Mouse (Mus musculus) right cerebral cortex, postnatal 25 days (tissue): ENCODE measurements around the gene Gm1043.

Source experiments
- DNase-seq: peaks from one replicate; pipeline ENCODE4 v3.0.0; 2022

Gene Gm1043

DNA sequence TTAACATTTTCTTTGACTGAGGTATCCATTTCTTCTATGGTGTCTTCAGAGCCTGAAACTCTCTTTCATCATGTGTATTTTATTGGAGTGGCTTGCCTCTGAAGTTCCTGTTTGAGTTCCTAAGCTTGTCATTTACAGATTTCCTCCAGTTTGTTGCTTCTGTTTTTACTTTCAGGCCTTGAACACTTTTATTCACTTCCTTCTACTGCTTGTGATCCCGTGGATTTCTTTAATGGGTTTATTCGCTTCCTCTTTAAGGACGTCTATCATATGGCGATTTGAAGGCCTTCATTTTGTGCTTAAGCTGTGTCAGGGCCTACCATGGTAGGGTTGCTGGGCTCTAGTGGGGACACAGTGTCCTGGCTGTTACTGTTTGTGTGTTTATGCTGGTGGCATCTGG is 11.5 kb upstream of the Gm1043 start:
- no peak for DNase-seq

DNA sequence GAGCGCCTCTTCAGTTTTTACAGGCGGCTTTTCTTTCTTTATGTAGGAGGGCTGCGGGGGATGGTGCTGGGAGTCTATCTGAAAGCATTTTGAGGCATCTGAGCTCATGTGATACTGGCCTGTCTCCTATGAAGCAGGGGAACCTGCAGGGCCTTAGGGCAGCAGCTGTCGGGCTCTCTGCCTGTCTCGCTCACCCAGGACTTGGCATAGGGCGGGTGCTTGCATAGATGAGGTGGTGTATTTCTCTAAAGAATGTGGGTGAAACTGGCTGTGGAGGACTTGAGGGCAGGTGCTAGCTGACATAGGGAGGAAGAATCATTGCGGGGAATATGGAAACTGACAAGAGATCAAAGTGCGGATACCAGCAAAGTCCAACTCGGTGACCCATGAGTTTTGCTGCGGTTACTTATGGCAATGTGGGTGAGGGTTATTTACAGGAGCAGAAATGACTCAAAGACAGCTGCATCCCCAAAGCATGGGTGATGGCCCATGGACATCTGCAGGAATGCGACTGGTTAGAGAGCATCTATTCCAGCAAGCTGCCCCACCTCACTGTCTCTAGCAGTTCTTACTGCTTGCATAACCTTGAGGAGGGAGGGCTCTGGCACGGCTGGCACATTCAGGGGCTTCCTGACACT is 8.4 kb upstream of the Gm1043 start:
- DNase-seq: no peak

DNA sequence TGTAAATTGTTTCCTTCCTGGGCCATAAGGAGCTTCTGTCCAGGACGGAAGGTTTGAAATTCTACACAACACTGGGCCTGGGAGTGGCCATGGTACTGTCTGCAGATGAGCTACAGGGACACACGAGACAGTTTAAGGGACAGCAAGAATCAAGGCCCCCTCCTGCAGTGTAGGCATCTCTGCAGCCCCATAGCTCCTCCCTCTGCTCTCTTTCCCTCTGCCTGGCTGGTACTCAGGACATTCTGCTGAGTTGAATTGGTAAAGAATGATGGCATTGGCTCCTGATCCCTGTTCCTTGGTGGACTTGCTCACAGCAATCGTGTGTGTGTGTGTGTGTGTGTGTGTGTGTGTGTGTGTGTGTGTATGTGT is 7.9 kb upstream of the Gm1043 start:
- no peak for DNase-seq

DNA sequence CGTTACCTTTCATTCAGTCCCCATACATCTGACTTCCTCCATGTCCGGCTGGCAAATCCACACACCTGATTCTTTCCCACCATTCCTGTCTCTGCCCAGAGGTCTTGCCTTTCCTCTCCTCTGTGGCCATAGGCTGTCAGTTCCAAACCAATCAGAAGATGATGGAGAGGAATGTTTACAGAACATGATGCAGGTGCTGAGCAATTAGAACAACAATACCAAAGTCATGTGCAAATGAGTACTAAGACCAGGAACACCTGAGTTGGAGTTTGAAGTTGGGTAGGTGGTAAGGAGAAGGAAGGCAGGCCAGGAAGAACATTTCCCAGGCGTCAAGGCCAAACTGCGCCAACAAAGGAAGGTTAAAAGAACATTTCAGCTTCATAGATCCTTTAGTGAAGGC is 5.7 kb upstream of the Gm1043 start:
- DNase-seq: no peak

DNA sequence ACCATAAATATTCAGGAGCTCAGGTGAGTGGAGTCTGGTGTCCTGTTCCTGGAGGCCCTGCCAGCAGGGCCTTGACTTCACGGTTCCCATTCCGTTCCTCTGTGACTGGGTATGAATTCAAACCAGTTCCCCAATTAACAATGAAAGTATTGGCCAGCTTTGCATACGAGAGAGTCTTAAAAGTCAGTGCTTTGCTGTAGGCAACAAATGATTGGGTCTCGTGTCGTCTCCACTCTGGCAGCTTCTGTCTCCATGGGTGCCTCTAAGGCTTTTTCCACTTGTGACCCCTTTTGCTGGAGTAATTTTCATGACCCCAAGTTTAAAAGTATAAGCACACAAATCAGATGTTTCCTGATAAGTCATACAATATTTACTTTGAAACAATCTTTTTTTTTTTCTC is 4.6 kb upstream of the Gm1043 start:
- DNase-seq: no peak

DNA sequence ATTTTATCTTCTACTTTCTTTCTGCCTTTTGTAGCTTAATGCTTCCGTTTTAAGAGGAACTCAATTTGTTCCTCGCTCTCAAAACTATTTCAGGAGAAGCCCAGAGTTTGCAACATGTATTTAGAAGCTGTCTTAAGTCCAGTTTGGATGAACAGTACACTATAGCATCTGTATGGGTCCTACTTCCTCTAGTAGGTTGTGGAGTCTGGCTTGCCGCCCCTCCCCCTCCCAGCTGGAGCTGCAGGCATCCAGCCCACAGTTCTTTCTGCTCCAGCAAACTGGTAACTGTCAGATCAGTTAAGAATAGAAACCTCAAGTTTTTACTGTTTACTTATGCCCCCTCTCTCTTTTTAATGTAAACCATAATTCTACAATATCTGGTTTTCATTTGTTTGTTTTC is 2.8 kb upstream of the Gm1043 start:
- no peak for DNase-seq

DNA sequence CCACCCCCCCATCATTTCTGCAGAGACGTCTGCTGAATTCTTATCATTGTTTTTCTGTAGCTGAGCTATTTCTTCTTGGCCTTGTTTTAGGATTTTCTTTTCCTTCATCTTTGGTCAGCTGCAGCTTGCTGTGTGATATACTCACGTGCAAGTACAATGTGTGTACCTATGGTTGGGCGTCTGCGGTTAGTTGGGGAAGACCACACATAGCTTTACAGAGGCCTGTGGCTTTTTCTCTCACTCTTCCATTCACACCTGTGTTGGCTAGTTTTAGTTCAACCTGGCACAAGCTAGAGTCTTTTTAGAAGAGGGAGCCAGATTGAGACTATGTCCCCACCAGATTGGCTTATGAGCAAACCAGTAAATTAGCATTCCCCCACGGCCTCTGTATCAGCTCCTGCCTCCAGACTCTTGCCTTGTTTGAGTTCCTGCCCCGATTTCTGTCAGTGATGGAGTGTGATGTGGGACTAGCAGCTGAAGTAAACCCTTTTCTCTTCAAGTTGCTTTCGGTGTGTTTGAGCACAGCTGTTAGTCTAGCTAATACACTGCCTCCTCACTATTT is 1.9 kb upstream of the Gm1043 start:
- no peak for DNase-seq

DNA sequence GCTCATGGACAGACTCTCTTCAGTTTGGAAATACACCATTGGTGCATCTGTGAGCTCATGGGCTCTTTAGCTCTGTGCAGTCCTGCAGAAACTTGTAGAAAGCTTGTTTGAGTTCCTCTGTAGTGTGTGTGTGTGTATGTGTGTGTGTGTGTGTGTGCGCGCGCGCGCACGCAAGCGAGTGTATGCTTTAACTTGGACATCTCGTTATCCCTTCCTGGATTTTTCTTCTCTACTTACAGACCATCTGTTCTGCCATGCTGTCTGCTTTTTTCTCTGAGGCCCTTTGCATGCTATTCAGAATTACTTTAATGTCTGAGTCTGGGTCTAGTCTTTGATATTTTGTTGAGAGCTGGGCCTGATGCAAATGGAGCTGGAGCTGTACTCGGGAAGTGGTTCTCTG is 1.3 kb upstream of the Gm1043 start:
- no peak for DNase-seq

DNA sequence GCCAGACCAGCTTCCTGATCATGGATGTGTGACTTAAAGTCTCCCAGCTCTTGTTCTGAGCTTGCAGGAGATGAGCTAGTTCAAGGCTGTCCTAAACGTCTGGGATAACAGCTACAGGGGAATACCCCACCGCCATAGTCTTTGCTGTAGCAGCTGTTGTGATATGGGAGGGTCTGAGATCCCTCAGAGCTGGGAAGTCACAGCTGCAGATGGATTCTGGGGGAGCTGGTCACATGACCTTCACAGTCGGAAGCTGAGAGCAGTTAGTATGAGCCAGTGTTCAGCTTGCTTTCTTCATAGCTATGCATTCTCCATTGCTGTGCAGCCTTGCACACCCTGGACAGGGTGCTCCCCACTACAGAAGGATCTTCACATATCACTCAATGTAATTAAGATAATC is 748 bp downstream of the Gm1043 start:
- DNase-seq: no peak

DNA sequence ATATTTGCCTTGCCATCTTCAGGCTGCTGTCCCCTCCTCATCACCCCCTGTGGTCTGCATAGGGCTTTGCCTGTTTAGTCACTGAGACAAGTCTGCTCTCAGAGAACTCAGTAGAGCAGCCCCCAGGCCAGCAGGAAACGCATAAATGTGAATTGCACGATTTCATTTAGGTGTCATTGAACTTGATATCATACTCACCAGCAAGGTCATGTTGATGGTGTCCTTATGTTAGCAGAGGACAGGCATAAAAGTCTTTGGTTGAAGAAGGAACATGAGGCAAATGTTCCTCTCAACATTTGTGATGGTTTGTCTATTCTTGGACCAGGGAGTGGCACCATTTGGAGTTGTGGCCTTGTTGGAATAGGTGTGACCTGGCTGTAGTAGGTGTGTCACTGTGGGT is 2.6 kb downstream of the Gm1043 start:
- no peak for DNase-seq

DNA sequence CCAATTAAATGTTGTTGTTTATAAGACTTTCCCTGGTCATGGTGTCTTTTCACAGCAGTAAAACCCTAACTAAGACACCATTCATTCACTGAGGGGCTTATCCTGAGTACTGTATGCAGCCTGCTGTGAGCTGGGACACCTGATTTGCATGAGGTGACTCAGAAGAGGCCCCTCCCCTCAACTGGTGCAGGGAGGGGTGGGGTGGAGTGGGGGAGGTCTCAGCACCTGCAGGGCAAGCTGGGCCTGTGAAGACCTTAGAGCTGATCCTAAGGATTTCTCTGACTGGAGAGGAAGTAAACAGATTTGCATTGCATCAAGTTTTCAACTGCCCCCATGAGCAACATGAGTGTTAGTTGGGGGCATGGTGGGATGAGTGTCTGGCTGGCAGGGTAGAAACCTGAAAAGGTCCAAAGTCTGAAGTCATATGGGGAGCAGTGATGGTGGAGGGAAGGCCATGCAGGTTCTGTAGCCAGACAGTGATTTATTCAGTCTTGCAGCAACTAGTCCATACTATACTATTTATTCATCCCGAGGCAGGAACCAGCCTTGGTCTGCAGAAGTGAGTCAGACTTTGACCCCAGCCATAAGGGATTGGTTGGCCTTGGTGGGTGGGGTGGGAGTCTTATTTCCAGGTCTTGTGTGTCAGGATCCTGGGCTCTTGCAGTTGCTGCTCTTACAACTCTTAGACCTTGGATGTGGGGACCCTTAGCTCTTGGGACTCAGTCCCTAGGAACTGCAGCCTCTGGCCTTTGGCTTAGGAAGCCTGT is 3.4 kb downstream of the Gm1043 start:
- DNase-seq: no peak

DNA sequence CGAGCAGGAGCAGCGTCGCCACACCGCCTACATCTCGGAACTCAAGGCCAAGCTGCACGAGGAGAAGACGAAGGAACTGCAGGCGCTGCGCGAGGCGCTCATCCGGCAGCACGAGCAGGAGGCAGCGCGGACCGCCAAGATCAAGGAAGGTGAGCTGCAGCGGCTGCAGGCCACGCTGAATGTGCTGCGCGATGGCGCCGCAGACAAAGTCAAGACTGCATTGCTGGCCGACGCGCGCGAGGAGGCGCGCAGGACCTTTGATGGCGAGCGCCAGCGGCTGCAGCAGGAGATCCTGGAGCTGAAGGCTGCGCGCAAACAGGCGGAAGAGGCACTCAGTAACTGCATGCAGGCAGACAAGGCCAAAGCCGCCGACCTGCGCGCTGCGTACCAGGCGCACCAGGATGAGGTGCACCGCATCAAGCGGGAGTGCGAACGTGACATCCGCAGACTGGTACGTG is 6.0 kb downstream of the Gm1043 start:
- no peak for DNase-seq

DNA sequence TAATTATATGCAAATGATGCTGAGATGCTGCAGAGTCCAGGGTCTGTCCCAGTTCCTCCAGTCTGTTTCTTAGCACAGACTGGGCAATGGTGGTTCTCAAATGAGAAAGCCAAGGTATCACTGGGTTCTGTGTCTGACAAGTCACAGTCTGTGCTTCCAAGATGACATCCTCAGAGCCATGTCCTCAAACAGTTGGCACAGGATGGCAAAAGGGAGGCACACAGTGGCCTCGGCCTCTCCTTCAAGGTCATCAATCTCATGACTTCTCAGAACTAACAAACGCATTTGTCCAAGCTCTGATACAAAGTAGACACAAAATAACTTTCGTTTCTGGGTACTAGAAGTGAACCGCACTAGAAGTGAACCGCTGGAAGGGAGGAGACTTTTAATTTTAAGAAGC is 9.8 kb downstream of the Gm1043 start:
- no peak for DNase-seq

DNA sequence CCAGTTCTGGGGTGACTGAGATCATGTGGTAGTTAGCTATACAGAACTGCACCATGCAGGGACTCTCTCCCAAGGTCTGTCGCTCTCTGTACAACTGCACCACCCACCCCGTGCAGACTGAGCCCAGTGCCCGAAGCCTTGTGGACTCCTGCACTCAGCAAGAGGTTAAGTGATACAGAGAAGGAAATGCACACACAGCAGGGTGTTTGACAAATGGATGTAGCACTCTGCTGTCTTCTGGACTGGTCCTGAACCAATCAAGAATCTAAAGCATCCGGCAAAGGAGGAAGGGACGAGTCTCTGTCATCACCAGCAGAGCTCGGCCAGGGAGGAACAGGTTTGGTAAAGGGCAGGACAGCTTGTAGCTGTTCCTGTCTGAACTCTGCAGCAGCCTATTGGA is 12.4 kb downstream of the Gm1043 start:
- no peak for DNase-seq

DNA sequence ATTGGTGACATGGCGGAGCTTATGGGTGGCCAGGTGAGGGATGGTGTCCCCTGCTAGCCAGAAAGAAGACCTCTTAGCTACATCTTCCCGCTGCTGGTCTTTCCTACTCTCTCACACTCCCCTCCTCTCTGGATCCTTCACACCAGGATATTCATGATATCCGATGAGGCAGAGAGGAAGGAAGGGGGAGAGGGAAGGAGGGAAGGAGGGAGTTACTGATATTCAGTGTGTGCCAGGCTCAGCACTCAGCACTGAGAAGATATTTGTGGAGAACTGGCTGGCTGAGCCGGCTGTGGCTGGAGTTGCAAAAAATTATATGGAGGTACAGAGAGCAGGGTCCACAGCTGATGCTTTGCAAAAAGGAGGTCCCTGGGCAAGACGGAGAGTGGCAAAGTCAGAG is 15.6 kb downstream of the Gm1043 start:
- no peak for DNase-seq

DNA sequence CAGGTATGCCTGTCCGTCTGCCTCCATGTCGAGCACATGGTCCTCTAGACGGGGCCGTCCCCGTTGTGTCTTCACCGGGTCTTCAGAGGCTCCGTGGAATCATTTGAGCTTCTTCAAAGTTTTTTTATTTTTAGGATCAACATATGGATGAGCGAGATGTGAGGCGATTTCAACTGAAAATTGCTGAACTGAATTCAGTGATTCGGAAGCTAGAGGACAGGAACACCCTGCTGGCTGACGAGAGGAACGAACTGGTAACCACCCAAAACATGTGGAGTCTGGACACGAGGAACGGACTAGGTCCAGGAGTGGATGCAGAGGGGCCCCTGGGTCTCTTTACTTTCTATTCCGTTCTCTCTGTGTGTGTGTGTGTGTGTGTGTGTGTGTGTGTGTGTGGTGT is 16.5 kb downstream of the Gm1043 start:
- no peak for DNase-seq

DNA sequence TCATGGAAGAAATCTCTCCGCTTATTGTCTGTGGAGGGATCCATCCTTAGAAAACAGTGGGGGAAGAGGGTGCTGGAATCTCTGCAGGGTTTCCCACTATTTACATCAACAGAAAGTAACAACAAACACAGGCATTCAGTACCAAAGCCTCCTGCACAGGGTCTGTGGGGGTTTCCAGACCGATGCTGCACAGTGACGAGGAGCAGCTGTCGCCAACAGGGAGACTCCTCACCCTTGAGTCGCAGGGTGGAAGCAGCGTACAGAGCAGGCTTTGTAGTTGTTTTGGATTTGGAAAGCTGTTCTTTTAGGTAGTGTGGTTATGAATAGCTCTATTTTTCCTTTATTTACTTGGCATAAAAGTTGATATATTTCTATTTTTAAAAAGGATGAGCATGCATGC is 16.9 kb downstream of the Gm1043 start:
- DNase-seq: no peak

DNA sequence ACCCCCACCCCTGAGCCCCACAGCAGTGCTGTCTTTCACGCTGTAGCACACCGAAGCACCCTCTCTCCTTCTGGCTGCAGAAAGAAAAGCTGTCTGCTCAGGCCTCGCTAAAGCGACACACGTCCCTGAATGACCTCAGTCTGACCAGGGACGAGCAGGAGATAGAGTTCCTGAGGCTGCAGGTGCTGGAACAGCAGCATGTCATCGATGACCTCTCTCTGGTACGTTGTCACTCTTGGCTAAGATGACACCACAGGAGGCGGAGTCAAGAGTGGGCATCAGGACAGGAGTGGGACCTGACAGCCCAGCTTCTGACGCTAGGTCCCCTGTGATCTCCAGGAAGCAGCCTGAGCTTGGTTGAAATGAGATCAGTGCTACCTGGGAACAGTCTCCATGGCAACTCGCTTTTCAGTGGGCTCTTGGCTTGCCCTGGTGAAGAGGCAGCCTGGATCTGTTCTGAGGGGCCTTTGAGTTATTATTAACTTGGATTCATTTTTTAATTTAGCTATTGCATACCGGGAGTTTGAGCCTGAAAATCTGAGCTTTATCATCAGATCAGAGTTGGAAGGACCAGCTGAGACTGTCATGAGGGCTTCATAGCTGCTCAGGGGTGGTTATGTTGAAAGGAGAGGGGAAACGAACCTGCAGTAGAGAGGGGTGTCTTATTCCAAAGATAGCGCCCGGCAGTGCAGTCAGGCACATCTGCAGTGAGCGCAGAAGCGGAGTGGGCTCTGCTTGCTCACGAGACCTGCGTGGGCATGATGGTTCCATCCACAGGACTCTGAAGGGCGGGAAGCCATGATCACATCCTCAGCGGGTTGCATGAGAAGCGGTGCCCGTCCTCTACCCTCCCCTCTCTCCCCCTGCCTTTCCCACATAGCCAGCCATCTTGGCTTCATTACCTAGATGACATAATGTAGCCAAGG is 20.6 kb downstream of the Gm1043 start:
- DNase-seq: no peak

DNA sequence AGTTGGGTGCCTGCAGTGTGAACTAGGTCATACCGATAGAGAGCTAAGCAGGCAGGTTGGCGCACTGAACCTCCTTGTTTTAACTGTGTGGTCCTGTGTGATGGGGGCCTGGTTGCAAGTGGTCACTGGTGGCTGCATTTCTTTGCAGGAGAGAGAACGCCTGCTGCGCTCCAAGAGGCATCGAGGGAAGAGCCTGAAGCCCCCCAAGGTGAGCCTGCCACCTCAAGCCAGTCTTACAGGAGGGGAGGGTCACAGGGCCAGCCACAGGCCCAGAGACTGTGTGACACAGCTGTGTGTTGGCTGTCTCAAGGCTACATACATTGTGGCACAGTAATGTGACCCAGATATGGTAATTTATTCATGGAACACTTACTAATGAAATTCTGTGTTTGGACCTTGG is 21.9 kb downstream of the Gm1043 start:
- no peak for DNase-seq

DNA sequence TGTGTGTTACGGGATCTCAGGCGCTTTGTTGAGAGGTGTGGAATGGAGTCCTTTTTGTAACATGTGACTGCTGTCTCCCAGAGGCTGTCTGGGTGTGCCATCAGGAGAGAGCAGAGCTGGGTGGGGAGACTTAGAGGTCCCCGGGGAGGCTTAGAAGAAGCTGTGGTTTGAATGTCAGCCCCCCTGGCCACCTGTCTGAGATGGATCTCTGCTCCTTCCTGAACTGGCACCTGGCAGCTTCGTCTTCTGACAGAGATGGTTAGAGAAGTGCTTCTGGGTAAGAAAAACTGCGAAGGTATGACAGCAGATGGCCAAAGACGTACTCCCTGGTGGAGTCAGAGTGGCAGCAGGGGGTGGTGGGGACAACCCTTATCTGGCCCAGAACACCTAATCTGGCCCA is 22.4 kb downstream of the Gm1043 start:
- DNase-seq: no peak

DNA sequence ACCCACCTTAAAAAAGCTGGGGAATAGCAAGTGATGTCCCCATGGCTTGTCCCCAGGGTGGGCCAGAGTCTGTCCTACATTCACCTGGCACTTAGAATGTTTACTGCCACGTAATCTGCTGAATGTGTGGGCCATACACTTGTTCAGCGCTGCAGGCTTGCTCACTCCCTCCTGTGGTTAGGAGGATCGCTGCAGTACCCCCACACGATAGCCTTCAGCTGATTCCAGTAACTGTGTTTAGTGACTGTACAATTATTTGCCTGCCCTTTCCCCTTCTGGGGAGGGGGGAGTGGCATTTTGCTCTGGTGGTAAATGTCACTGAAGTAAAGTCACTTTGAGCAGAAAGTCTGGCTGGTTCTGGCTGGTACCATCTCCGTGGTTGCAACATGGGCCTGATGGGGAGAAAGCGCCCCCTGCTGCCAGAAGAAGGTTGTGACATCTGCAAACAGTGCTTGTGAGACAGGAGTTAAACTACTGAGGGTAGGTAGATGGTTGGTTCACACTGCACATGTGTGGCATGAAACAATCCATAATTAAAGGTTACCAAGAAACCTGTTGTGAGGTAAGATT is 24.2 kb downstream of the Gm1043 start:
- DNase-seq: peak; percentile 81

DNA sequence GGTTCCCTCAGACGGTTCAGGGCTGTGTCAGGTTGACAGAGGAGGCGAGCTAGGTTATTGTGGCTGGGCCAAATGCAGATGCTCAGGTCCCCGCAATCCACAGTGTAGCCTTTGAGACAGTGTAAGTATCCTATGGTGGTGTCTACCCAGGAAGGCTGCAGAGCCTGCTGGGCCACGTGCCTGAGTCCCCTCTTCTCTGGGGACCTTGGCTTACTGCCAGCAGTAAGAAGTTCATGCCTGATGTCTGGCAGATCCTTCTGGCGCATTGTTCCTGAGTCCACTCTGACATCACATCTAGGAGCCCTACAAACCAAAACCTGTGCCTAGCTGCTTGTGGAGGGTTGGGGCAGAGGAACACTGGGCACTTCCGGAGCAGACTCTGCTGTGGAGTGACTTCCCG is 27.2 kb downstream of the Gm1043 start:
- DNase-seq: no peak

DNA sequence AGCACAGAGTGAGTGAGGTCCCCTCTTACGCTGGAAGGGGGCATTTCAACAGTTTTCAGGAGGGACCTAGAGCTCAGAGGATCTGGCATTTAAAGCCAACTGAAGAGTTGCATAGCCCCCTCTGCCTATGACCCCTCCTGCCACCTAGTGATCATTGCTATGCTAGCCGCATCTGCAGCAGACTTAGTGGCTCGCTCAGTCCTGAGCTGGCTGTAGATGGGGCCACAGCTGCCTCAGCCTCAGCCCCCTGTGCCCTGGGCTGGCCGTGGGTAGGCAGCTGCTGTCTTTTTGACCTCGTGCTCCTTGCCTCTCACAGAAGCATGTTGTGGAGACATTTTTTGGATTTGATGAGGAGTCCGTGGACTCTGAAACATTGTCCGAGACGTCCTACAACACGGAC is 32.0 kb downstream of the Gm1043 start:
- DNase-seq: no peak
